Mouse (Mus musculus) CH12.LX (cell line): ENCODE results near the gene Sox18. TPM values are rescaled to one million over a fixed set of nuclear protein-coding genes. Genes with fewer than 3 reads are reported as not detected.

Source experiments
- DNase-seq: peaks from one replicate; pipeline ENCODE4 v3.0.0-alpha.2; 2013; ENCODE audit errors: extremely low read depth
- H3K27ac ChIP-seq: 2 replicates; pipeline ENCODE4 v1.5.1; 2012; ENCODE audit warnings: low read depth, mild to moderate bottlenecking, control low read depth, moderate library complexity; ENCODE audit not compliant: insufficient read depth
- H3K27me3 ChIP-seq: replicated peaks from 2 replicates; pipeline ENCODE3; 2012; ENCODE audit warnings: inconsistent platforms
- H3K36me3 ChIP-seq, 2 experiments: replicated peaks in 1 of 2; 2 replicates each; pipeline versions ENCODE3 to v1.6.1; 2012; ENCODE audit warnings: inconsistent platforms in 1 of 2, low read length in 1 of 2, mild to moderate bottlenecking in 1 of 2, mixed read lengths in 1 of 2, moderate library complexity in 1 of 2; ENCODE audit not compliant: control insufficient read depth in 1 of 2, insufficient read depth in 1 of 2
- H3K4me1 ChIP-seq, 2 experiments: 2 replicates each; pipeline ENCODE4 v1.6.1; 2012; ENCODE audit warnings: inconsistent platforms in 1 of 2, moderate library complexity in 1 of 2; ENCODE audit not compliant: insufficient read depth in 2 of 2, control insufficient read depth in 1 of 2
- H3K4me2 ChIP-seq: 2 replicates; pipeline ENCODE4 v1.6.1; 2012; ENCODE audit warnings: low read depth, mild to moderate bottlenecking, control low read depth; ENCODE audit not compliant: poor library complexity, insufficient read depth, severe bottlenecking
- H3K4me3 ChIP-seq, 3 experiments: fragments of 150-350 bp in 1 of 3; sonication (generic) in 1 of 3; replicated peaks in 1 of 3; 2 replicates each; pipeline versions ENCODE3 to v1.5.1; 2011 to 2012; ENCODE audit warnings: low read depth in 2 of 3, low read length in 2 of 3, mild to moderate bottlenecking in 2 of 3, moderate library complexity in 2 of 3, control low read depth in 1 of 3, improper control_type of control experiment in 1 of 3, inconsistent platforms in 1 of 3, mixed read lengths in 1 of 3; ENCODE audit not compliant: poor library complexity in 1 of 3
- H3K79me2 ChIP-seq: replicated peaks from 2 replicates; pipeline ENCODE4 v1.6.1; 2012; ENCODE audit warnings: mild to moderate bottlenecking, moderate library complexity; ENCODE audit not compliant: control insufficient read depth, poor library complexity, insufficient read depth, severe bottlenecking; ENCODE audit errors: extremely low read depth
- H3K9ac ChIP-seq: 2 replicates; pipeline ENCODE4 v1.6.1; 2012; ENCODE audit warnings: low read depth, mild to moderate bottlenecking, control low read depth, moderate library complexity; ENCODE audit not compliant: insufficient read depth
- H3K9me3 ChIP-seq: replicated peaks from 2 replicates; pipeline ENCODE3; 2012; ENCODE audit warnings: low read length, inconsistent platforms, mixed read lengths
- BHLHE40 ChIP-seq: IDR thresholded peaks from 2 replicates; pipeline ENCODE4 v1.6.1; 2011; ENCODE audit warnings: mild to moderate bottlenecking, low read depth, low read length, improper control_type of control experiment
- E2F4 ChIP-seq: IDR thresholded peaks from 2 replicates; pipeline ENCODE4 v1.6.1; 2011; ENCODE audit warnings: low read depth, low read length, improper control_type of control experiment; ENCODE audit not compliant: insufficient replicate concordance
- HCFC1 ChIP-seq: IDR thresholded peaks from 2 replicates; pipeline ENCODE4 v1.6.1; 2012; ENCODE audit warnings: low read depth, mild to moderate bottlenecking, inconsistent platforms, low read length, improper control_type of control experiment
- IRF4 ChIP-seq: IDR thresholded peaks from 2 replicates; pipeline ENCODE4 v1.6.1; 2014; ENCODE audit warnings: low read depth, mild to moderate bottlenecking, inconsistent platforms, low read length, improper control_type of control experiment
- JUN ChIP-seq: IDR thresholded peaks from 2 replicates; pipeline ENCODE4 v1.6.1; 2011; ENCODE audit warnings: low read depth, mild to moderate bottlenecking, low read length, improper control_type of control experiment, moderate library complexity; ENCODE audit not compliant: insufficient read depth
- JUND ChIP-seq: conservative IDR thresholded peaks from 2 replicates; pipeline ENCODE4 v1.6.1; 2011; ENCODE audit warnings: low read depth, low read length, improper control_type of control experiment
- KAT2A ChIP-seq: IDR thresholded peaks from 2 replicates; pipeline ENCODE4 v1.6.1; 2012; ENCODE audit warnings: low read length, improper control_type of control experiment, inconsistent platforms; ENCODE audit not compliant: insufficient replicate concordance
- MAFK ChIP-seq: IDR thresholded peaks from 2 replicates; pipeline ENCODE4 v1.6.1; 2011; ENCODE audit warnings: low read length, improper control_type of control experiment; ENCODE audit not compliant: insufficient replicate concordance
- MAX ChIP-seq: IDR thresholded peaks from 2 replicates; pipeline ENCODE4 v1.6.1; 2011; ENCODE audit warnings: low read length, improper control_type of control experiment
- MAZ ChIP-seq: IDR thresholded peaks from 2 replicates; pipeline ENCODE4 v1.6.1; 2012; ENCODE audit warnings: low read depth, mild to moderate bottlenecking, inconsistent platforms, low read length, improper control_type of control experiment, moderate library complexity
- MXI1 ChIP-seq: IDR thresholded peaks from 2 replicates; pipeline ENCODE4 v1.6.1; 2011; ENCODE audit warnings: mild to moderate bottlenecking, low read depth, low read length, improper control_type of control experiment
- MYC ChIP-seq: IDR thresholded peaks from 2 replicates; pipeline ENCODE4 v1.6.1; 2011; ENCODE audit warnings: low read depth, mild to moderate bottlenecking, improper control_type of control experiment, low read length
- NELFE ChIP-seq: IDR thresholded peaks from 2 replicates; pipeline ENCODE4 v1.6.1; 2011; ENCODE audit warnings: low read depth, low read length, improper control_type of control experiment
- PAX5 ChIP-seq: IDR thresholded peaks from 2 replicates; pipeline ENCODE4 v1.6.1; 2012; ENCODE audit warnings: low read length, inconsistent platforms, mixed read lengths
- POLR2A ChIP-seq: IDR thresholded peaks from 2 replicates; pipeline ENCODE4 v1.6.1; 2011; ENCODE audit warnings: low read depth, mild to moderate bottlenecking, improper control_type of control experiment, low read length
- RAD21 ChIP-seq: IDR thresholded peaks from 2 replicates; pipeline ENCODE4 v1.6.1; 2011; ENCODE audit warnings: low read depth, mild to moderate bottlenecking, low read length, improper control_type of control experiment, moderate library complexity
- TCF12 ChIP-seq: IDR thresholded peaks from 2 replicates; pipeline ENCODE4 v1.6.1; 2014; ENCODE audit warnings: low read depth, mild to moderate bottlenecking, inconsistent platforms, low read length, improper control_type of control experiment
- UBTF ChIP-seq: IDR thresholded peaks from 2 replicates; pipeline ENCODE4 v1.6.1; 2012; ENCODE audit warnings: low read depth, mild to moderate bottlenecking, inconsistent platforms, low read length, improper control_type of control experiment, moderate library complexity
- USF2 ChIP-seq: conservative IDR thresholded peaks from 2 replicates; pipeline ENCODE4 v1.6.1; 2011; ENCODE audit warnings: low read depth, low read length, improper control_type of control experiment
- dilution Hi-C: fragments of 300-500 bp; cut with MboI; formaldehyde crosslinking; loops from 2 replicates; pipeline ENCODE4 v1.14.3; 2020; ENCODE audit warnings: low sequenced_read_pairs; ENCODE audit not compliant: extremely low pct_unique_long_range_greater_than_20kb, extremely low pct_ligation_motif_present
- in situ Hi-C: fragments of 300-500 bp; cut with MboI; formaldehyde crosslinking; loops from 3 replicates; pipeline ENCODE4 v1.14.3; 2019; ENCODE audit warnings: low sequenced_read_pairs, low pct_ligation_motif_present, low pct_unique_long_range_greater_than_20kb, mixed read lengths
- polyA plus RNA-seq: library from polyadenylated mRNA; unstranded; fragments of >175 nt; gene quantifications from 2 replicates; pipeline ENCODE4 v1.2.1, GENCODE M21; 2012; ENCODE audit warnings: low read depth; ENCODE audit not compliant: insufficient read length
- total RNA-seq, 2 experiments: library from RNA; depleted of rRNA; stranded (reverse); fragments of 300-350 nt in 1 of 2; fragments of >200 nt in 1 of 2; gene quantifications; 2 replicates each; pipeline ENCODE4 v1.2.3; 2012 to 2014

Sox18 gene
- total and polyA plus RNA-seq, 3 experiments: not detected

DNA sequence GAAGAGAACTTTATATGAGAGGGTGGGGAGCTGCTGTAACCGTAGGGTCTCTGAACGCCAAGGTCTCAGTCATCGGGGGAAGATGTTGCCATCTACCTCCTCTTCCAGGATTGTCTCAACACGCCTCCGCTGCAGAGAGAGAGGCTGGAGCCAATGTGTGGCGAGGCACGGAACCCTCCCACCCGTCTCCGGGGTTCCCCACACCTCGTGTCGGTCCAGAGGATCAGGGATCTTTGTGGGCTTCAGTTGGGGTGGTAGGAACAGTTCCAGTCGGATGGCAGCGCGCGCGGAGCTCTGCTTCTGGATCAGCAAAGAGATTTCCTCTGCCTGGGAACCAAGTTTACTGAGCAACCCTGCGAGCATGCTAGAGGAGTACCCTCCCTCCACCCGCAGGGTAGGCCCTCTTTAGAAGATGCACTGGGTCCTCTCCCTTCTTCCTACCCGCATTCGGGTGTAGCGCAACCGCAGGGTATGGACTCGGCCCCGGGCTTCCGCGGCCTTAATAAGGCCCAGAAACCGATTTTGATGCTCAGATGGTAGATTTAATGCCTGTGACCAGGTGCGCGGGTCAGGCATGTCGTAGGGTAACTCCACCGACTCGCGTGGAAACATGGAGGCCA, 25.5 kb upstream of the Sox18 start:
- H3K4me3 ChIP-seq: no peak overlapping the region

DNA sequence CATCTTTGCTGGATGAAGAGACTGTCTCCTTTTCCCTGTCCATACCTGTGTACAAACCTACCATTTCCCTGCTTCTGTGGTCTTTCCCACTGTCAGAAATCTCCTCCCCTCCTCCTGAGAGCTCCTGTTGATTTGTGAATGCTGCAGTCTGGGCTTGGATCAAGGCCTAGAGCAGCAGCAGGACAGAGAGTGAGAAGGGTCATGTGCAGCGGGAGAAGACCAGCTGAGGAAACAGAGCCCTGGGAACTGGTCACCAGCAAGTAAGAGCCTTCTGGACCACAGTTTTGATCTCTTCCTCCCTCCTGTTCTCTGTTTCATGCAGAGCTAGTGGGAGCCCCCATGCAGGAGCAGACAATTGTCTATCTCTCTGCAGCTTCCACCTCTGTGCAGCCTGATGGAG, 24.3 kb upstream of the Sox18 start:
- no peak overlapping the region for H3K4me2 ChIP-seq
- DNase-seq: no peak
- peaks cover 12 to 40% of the 10 kb centered on the region in 2 experiments for H3K4me1 ChIP-seq
- no peaks in the 10 kb centered on the region for H3K27me3 ChIP-seq
- in situ Hi-C loops (loop anchor here (10.0 kb wide), 2 partner anchors 81 to 291 kb away; no protein-coding TSS in a partner anchor), dilution Hi-C loops (no loop called here)
- H3K9ac ChIP-seq: no peak overlapping the region
- peaks cover 20% of the 10 kb centered on the region for H3K79me2 ChIP-seq
- no peak for TF ChIP-seq RAD21
- TF ChIP-seq NELFE: no peak
- no peak for TF ChIP-seq USF2
- TF ChIP-seq BHLHE40: no peak
- TF ChIP-seq E2F4: no peak
- no peak for TF ChIP-seq JUN
- no peak for TF ChIP-seq UBTF
- TF ChIP-seq MYC: no peak
- no peak for TF ChIP-seq MAFK
- TF ChIP-seq MAZ: no peak
- no peak for TF ChIP-seq HCFC1
- no peak overlapping the region for H3K27ac ChIP-seq
- H3K4me3 ChIP-seq: no peak overlapping the region
- no peaks in the 10 kb centered on the region for H3K9me3 ChIP-seq
- peaks cover 6 to 11% of the 10 kb centered on the region in 2 experiments for H3K36me3 ChIP-seq

More for the DNA sequence above, 25.5 kb upstream of the Sox18 start:
- H3K79me2 ChIP-seq: peaks cover 12% of the 10 kb centered on the region
- TF ChIP-seq JUND (no peak), TCF12 (no peak), HCFC1 (no peak), MAZ (no peak), MAX (no peak), POLR2A (no peak), E2F4 (no peak), MXI1 (no peak), PAX5 (no peak), IRF4 (no peak), KAT2A (no peak)
- no peak for DNase-seq
- dilution Hi-C loops (no loop called here), in situ Hi-C loops (loop anchor here (10.0 kb wide), 2 partner anchors 82 to 292 kb away; no protein-coding TSS in a partner anchor)
- H3K4me1 ChIP-seq: peaks cover 6 to 29% of the 10 kb centered on the region in 2 experiments
- H3K9me3 ChIP-seq: no peaks in the 10 kb centered on the region
- peaks cover 0 to under 1% of the 10 kb centered on the region in 2 experiments for H3K36me3 ChIP-seq
- no peaks in the 10 kb centered on the region for H3K27me3 ChIP-seq
- no peak overlapping the region for H3K4me2 ChIP-seq
- H3K27ac ChIP-seq: no peak overlapping the region
- H3K9ac ChIP-seq: no peak overlapping the region
